Comparison of ENCODE assay signal across 22 mouse cellular contexts in the genomic region with DNA sequence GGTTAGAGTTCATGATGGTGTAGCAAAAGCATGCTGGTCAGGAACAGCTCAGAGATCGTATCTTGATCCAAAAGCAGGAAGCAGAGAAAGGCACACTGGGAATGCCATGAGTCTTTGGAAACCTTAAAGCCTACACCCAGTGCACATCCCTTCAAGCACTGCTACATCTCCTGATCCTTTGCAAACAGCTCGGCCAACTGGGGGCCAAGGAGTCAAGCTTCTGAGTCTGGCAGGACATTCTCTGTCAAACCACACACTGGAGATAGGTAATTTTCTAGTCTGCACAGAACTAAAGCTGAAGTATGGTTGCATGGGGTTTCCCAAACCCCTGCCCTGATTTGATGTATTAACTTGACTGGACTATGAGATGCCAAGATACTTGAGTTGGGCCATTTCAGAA. TPM values are rescaled to one million over a fixed set of nuclear protein-coding genes. Genes with fewer than 3 reads are reported as not detected.
"Had no signal": no experiment of that assay in that cellular context is flagged by ENCODE, and none has a peak within 500 bp of the region (broad histone marks: within the 10 kb centered on the region; RNA-seq: fewer than 3 reads in every experiment).

No protein-coding gene starts in this region.

- H3K9me3 ChIP-seq: neural tube, embryonic 13.5 days; neural tube, embryonic 15.5 days; stomach, embryonic 15.5 days had no signal

- H3K4me2 ChIP-seq: neural tube, embryonic 13.5 days; neural tube, embryonic 15.5 days; stomach, embryonic 15.5 days had no signal

- H3K27me3 ChIP-seq: neural tube, embryonic 13.5 days; neural tube, embryonic 15.5 days; stomach, embryonic 15.5 days had no signal

- H3K9ac ChIP-seq: neural tube, embryonic 13.5 days; neural tube, embryonic 15.5 days; stomach, embryonic 15.5 days had no signal

- H3K27ac ChIP-seq: neural tube, embryonic 13.5 days; neural tube, embryonic 15.5 days; stomach, embryonic 15.5 days; stomach, postnatal 0 days had no signal

- DNase-seq: retina, postnatal 1 day; right cerebral cortex, adult 18-20 months; right cerebral cortex, postnatal 14 days; right cerebral cortex, postnatal 25 days; right cerebral cortex, postnatal 4 days; spleen, adult 18-20 months; thymus, adult 18-20 months; thymus, adult 2 months; thymus, postnatal 14 days; thymus, postnatal 25 days; thymus, postnatal 36 days; thymus, postnatal 4 days had no signal

- H3K4me3 ChIP-seq: neural tube, embryonic 13.5 days; neural tube, embryonic 15.5 days; stomach, embryonic 15.5 days had no signal

- H3K4me1 ChIP-seq: neural tube, embryonic 13.5 days; neural tube, embryonic 15.5 days had no signal

RNA-seq across cellular contexts. Expression of a gene that starts 4.9 kb away (rescaled TPM):
- polyA plus RNA-seq: small intestine, adult 2 months had no signal

RNA-seq across cellular contexts. Expression of a gene that starts 46.6 kb away (rescaled TPM):
- polyA plus RNA-seq: neural tube, embryonic 13.5 days; small intestine, adult 2 months; spleen, adult 2 months; stomach, embryonic 14.5 days; testis, adult 2 months had no signal

RNA-seq across cellular contexts. Expression of a gene that starts 55.7 kb away (rescaled TPM):
- polyA plus RNA-seq: neural tube, embryonic 13.5 days; neural tube, embryonic 14.5 days; neural tube, embryonic 15.5 days; small intestine, adult 2 months; spleen, adult 2 months; testis, adult 2 months; urinary bladder, adult 2 months had no signal
